Mouse (Mus musculus): ENCODE data around the gene Rac2.

The Rac2 gene

GRCm38 (mm10) chr15:78521892-78522291 is 50.7 kb downstream of the Rac2 start:
- DNase-seq (ENCODE audit: low read depth, low spot score): no peak

- no peak for DNase-seq (ENCODE audit: low read depth, low spot score)
Measured at GRCm38 (mm10) chr15:78521331-78521730, 51.3 kb downstream of the Rac2 start.

- DNase-seq (ENCODE audit: low read depth, low spot score): peak; percentile 24
Measured at GRCm38 (mm10) chr15:78520112-78520715, 52.4 kb downstream of the Rac2 start.

GRCm38 (mm10) chr15:78518221-78518620 is 54.4 kb downstream of the Rac2 start:
- DNase-seq (ENCODE audit: low read depth, low spot score): no peak

GRCm38 (mm10) chr15:78515759-78516158 is 56.8 kb downstream of the Rac2 start:
- DNase-seq (ENCODE audit: low read depth, low spot score): no peak

- DNase-seq (ENCODE audit: low read depth, low spot score): peak; percentile 71
Measured at GRCm38 (mm10) chr15:78514393-78515146, 58.0 kb downstream of the Rac2 start.

- no peak for DNase-seq (ENCODE audit: low read depth, low spot score)
Measured at GRCm38 (mm10) chr15:78513019-78513418, 59.6 kb downstream of the Rac2 start.

- no peak for DNase-seq (ENCODE audit: low read depth, low spot score)
Measured at GRCm38 (mm10) chr15:78511951-78512350, 60.6 kb downstream of the Rac2 start.

- DNase-seq (ENCODE audit: low read depth, low spot score): no peak
Measured at GRCm38 (mm10) chr15:78510736-78511135, 61.8 kb downstream of the Rac2 start.

GRCm38 (mm10) chr15:78510121-78510576 is 62.4 kb downstream of the Rac2 start:
- peak; percentile 30 for DNase-seq (ENCODE audit: low read depth, low spot score)

- no peak for DNase-seq (ENCODE audit: low read depth, low spot score)
Measured at GRCm38 (mm10) chr15:78509297-78509899, 63.2 kb downstream of the Rac2 start.

Data from A20 (cell line).